Mouse (Mus musculus): ENCODE measurements around the gene Lgals2. TPM values are rescaled to one million over a fixed set of nuclear protein-coding genes. Genes with fewer than 3 reads are reported as not detected.

The Lgals2 gene
- polyA plus RNA-seq (2015; fragmentation: Nextera tagmentation; extraction: Ambion mirVana) = not detected in 2 replicates

DNA sequence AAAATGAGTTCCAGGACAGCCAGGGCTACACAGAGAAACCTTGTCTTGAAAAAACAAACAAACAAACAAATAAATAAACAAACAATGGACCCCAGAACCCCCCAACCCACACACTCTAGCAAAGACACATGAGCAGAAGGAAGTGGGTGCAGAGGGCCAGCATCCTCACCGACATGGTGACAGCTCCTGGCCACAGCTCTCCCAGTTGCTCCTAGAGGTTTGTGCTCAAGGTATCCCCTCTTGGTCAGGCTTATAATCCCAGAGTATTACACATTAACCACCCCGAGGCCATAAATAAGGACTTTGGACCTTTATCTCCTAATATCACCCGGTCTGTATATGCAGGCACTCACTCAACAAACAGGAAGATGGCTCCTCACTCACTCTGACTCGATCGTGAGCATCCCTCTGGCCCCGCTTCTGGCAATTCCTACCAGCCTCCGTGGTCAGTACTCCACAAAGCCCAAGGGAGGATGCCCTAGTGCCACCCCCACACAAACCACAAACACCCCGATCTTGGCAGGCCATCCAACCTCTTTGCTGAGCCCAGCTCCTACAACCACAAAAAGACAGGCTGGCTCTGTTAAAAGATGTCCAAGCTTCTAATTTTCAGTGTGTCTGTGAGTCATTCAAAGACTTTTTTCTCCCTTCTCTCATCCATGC lies at the start of gene Lgals2:
TSS of gene Lgals2 (minus strand) at position 227 of the 663 bp plus-strand sequence.
- Histone ChIP-seq H3K9ac (no peak within 1 kb of the TSS), H3K4me3 (no peak within 1 kb of the TSS), H3K27me3 (no peaks in the 10 kb centered on the region), H3K4me1 (replicated peaks) (peaks cover 4% of the 10 kb centered on the region; the same call in 1 of the 2 replicates), H3K36me3 (no peaks in the 10 kb centered on the region), H3K27ac (replicated peaks) (no peak within 1 kb of the TSS), H3K4me2 (no peak within 1 kb of the TSS), H3K9me3 (no peaks in the 10 kb centered on the region)
- 71% methylated on average over 8 of the region's 8 CpGs for WGBS
- no peak for ATAC-seq (ENCODE audit: low read depth)

GRCm38 (mm10) chr15:78903243-78903642 lies 47.9 kb upstream of the Lgals2 start:
- Histone ChIP-seq H3K4me2 (no peak overlapping the region), H3K27ac (replicated peaks) (no peak overlapping the region), H3K9me3 (no peaks in the 10 kb centered on the region), H3K27me3 (peaks cover 35% of the 10 kb centered on the region), H3K4me3 (no peak overlapping the region), H3K36me3 (no peaks in the 10 kb centered on the region), H3K4me1 (replicated peaks) (peaks cover 25% of the 10 kb centered on the region), H3K9ac (no peak overlapping the region)
- 15% methylated on average over 2 of the region's 2 CpGs for WGBS
- ATAC-seq (ENCODE audit: low read depth) = no peak

GRCm38 (mm10) chr15:78901422-78901789 lies 46.1 kb upstream of the Lgals2 start:
- Histone ChIP-seq H3K9ac (no peak overlapping the region), H3K27ac (replicated peaks) (no peak overlapping the region), H3K9me3 (no peaks in the 10 kb centered on the region), H3K4me1 (replicated peaks) (peaks cover 25% of the 10 kb centered on the region), H3K27me3 (peaks cover 35% of the 10 kb centered on the region), H3K4me3 (0 out of 2 replicates have a peak overlapping the region, but pooled peaks have one; percentile 51), H3K36me3 (no peaks in the 10 kb centered on the region), H3K4me2 (peak overlapping the region; percentile 90; the same call in 1 of the 2 replicates)
- no peak for ATAC-seq (ENCODE audit: low read depth)
- 33% methylated on average over 8 of the region's 8 CpGs for WGBS

DNA sequence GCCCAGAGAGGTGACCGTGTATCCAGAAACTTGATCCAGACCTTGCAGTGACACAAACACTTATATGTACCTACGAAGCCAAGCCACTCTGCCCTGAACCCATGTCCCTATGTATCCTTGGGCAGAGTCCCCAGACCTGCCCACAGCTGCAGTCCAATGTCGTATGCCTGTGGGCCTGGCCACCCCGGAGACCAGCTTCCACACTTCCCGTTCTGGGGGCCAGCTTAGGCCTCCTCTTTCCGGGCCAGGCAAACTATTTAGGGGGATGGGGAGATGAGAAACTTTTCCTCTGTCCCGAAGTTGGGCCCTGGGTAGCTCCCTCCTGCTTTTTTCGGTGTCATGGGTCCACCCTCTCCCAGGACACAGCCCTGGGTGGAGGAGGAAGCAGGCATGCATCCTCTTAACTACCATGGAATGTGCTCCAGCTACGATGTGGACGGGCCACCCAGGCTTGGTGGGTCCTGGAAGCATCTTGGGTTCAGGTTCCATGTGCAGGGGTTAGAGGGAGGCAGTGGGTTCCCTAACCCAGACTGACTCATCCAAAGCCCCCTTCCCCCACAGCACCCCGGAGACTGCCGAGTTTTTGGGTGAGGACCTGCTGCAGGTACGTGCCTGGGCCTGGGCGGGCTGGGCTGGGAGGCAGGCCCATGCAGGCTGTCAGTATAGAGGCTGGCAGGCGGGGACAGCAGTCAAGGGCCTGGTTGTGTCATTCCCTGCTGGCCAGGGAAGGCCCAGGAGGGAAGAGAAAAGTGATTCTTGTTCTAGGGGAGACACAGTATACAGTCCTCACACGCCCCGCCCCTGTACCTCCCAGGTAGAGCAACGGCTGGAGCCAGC lies 45.5 kb upstream of the Lgals2 start:
- peak overlapping the region; percentile 51 for H3K4me3 ChIP-seq
- H3K27ac ChIP-seq (replicated peaks) = no peak overlapping the region
- H3K9ac ChIP-seq = peak overlapping the region; percentile 73
- no peaks in the 10 kb centered on the region for H3K9me3 ChIP-seq
- peak overlapping the region; percentile 90 for H3K4me2 ChIP-seq
- WGBS = 22% methylated on average over 18 of the region's 18 CpGs
- H3K27me3 ChIP-seq = peaks cover 35% of the 10 kb centered on the region
- H3K4me1 ChIP-seq (replicated peaks) = peaks cover 30% of the 10 kb centered on the region
- no peak for ATAC-seq (ENCODE audit: low read depth)
- no peaks in the 10 kb centered on the region for H3K36me3 ChIP-seq

GRCm38 (mm10) chr15:78899740-78900584 lies 44.6 kb upstream of the Lgals2 start, which contains the start of gene Sh3bp1:
Sh3bp1 (plus strand) TSS chr15:78899768.
- peaks cover 32% of the 10 kb centered on the region for H3K4me1 ChIP-seq (replicated peaks)
- peak within 1 kb of the TSS; percentile 73 for H3K9ac ChIP-seq
- no peak within 1 kb of the TSS for H3K27ac ChIP-seq (replicated peaks)
- no peaks in the 10 kb centered on the region for H3K9me3 ChIP-seq
- H3K27me3 ChIP-seq = peaks cover 35% of the 10 kb centered on the region
- H3K4me3 ChIP-seq = peak within 1 kb of the TSS; percentile 51
- H3K36me3 ChIP-seq = peaks cover 2% of the 10 kb centered on the region; the same call in 1 of the 2 replicates
- WGBS = 2% methylated on average over 45 of the region's 47 CpGs
- no peak for ATAC-seq (ENCODE audit: low read depth)
- peak within 1 kb of the TSS; percentile 90 for H3K4me2 ChIP-seq

- H3K36me3 ChIP-seq = peaks cover 5% of the 10 kb centered on the region; the same call in 1 of the 2 replicates
- 1% methylated on average over 20 of the region's 20 CpGs for WGBS
- H3K27me3 ChIP-seq = peaks cover 35% of the 10 kb centered on the region
- peak within 1 kb of the TSS; percentile 90 for H3K4me2 ChIP-seq
- peak within 1 kb of the TSS; percentile 51 for H3K4me3 ChIP-seq
- H3K4me1 ChIP-seq (replicated peaks) = peaks cover 32% of the 10 kb centered on the region
- H3K9ac ChIP-seq = peak within 1 kb of the TSS; percentile 73
- no peak within 1 kb of the TSS for H3K27ac ChIP-seq (replicated peaks)
- H3K9me3 ChIP-seq = no peaks in the 10 kb centered on the region
- ATAC-seq (ENCODE audit: low read depth) = no peak
These were observed 44.0 kb upstream of the Lgals2 start, which contains the start of gene Gm49510 for GRCm38 (mm10) chr15:78899409-78899739. Gm49510 (plus strand) TSS chr15:78899667.

GRCm38 (mm10) chr15:78898507-78899001 lies 43.2 kb upstream of the Lgals2 start:
- H3K4me3 ChIP-seq = no peak overlapping the region
- peaks cover 10% of the 10 kb centered on the region for H3K36me3 ChIP-seq
- 59% methylated on average over 6 of the region's 6 CpGs for WGBS
- no peak overlapping the region for H3K27ac ChIP-seq (replicated peaks)
- ATAC-seq (ENCODE audit: low read depth) = no peak
- H3K9me3 ChIP-seq = no peaks in the 10 kb centered on the region
- H3K27me3 ChIP-seq = peaks cover 35% of the 10 kb centered on the region
- 0 out of 2 replicates have a peak overlapping the region, but pooled peaks have one; percentile 73 for H3K9ac ChIP-seq
- H3K4me1 ChIP-seq (replicated peaks) = peaks cover 40% of the 10 kb centered on the region
- H3K4me2 ChIP-seq = 0 out of 2 replicates have a peak overlapping the region, but pooled peaks have one; percentile 90

DNA sequence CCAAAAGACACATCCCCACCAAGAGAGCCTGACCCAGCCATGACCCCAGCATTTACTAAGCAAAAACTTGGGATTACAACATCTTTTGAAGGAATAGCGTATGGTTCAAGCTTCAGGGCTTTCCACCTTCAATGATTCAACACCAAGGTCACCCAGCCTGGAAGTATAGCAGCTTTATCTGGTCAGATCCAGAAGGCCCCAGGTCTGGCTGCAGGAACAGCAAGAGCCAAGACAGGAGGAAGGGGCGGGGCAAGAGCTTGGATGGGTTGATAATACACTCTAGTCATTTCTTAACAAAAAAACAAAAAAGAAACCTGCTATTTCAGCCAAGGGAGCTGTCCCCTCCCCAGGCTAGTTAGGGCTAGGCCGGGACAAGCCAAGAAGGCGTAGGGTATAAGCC lies 42.2 kb upstream of the Lgals2 start:
- ATAC-seq (ENCODE audit: low read depth) = no peak
- 94% methylated on average over 4 of the region's 4 CpGs for WGBS
- Histone ChIP-seq H3K4me1 (replicated peaks) (peaks cover 46% of the 10 kb centered on the region), H3K9ac (no peak overlapping the region), H3K4me2 (no peak overlapping the region), H3K4me3 (no peak overlapping the region), H3K27ac (replicated peaks) (no peak overlapping the region), H3K9me3 (no peaks in the 10 kb centered on the region), H3K27me3 (peaks cover 35% of the 10 kb centered on the region), H3K36me3 (peaks cover 21% of the 10 kb centered on the region)

DNA sequence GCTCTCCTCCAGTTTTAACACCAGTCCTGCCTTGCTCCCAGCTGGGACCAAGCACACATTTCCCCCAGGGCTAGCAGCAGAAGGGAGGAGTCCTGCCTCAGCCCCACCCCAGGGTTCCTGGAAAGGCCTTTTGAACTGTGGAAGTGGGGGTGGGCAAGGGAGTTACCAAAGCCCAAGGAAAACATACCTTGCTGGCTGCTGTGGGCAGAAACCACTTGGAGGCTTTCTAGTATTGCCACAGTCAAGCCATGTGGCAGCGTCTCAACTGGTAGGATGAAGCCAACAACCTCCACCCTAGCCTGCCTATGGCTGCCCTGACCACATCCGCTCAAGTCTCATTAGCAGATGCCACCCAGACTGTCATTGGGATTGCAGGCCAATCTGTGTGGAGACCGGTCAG lies 40.8 kb upstream of the Lgals2 start:
- WGBS = 85% methylated on average over 3 of the region's 3 CpGs
- H3K9ac ChIP-seq = no peak overlapping the region
- ATAC-seq (ENCODE audit: low read depth) = no peak
- H3K27ac ChIP-seq (replicated peaks) = no peak overlapping the region
- no peaks in the 10 kb centered on the region for H3K9me3 ChIP-seq
- peaks cover 34% of the 10 kb centered on the region for H3K36me3 ChIP-seq
- H3K4me3 ChIP-seq = no peak overlapping the region
- peaks cover 43% of the 10 kb centered on the region for H3K4me1 ChIP-seq (replicated peaks)
- peaks cover 29% of the 10 kb centered on the region for H3K27me3 ChIP-seq
- no peak overlapping the region for H3K4me2 ChIP-seq

DNA sequence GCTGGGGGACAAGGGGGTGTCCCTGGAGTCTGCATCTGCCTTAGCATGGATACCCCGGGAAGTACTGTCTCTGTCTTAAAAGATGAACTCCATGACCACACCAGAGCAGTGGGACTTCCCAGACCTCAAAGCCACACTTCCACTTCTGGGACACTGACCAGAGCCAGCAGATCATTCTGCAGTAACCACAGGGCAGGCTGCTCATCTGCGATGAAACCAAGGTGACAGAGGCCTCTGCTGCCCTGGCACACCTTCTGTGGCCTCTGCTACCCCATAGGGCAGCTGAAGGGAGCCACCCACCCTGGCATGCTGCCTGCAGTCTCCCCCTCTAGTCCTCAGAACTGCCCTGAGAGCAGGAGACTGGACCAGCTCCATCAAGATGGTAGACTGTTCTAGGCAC lies 40.4 kb upstream of the Lgals2 start:
- H3K27me3 ChIP-seq = peaks cover 25% of the 10 kb centered on the region
- H3K4me1 ChIP-seq (replicated peaks) = peaks cover 39% of the 10 kb centered on the region
- no peak overlapping the region for H3K27ac ChIP-seq (replicated peaks)
- no peak overlapping the region for H3K4me2 ChIP-seq
- H3K36me3 ChIP-seq = peaks cover 39% of the 10 kb centered on the region
- H3K9ac ChIP-seq = no peak overlapping the region
- WGBS = 80% methylated on average over 2 of the region's 2 CpGs
- no peak overlapping the region for H3K4me3 ChIP-seq
- no peak for ATAC-seq (ENCODE audit: low read depth)
- H3K9me3 ChIP-seq = no peaks in the 10 kb centered on the region

DNA sequence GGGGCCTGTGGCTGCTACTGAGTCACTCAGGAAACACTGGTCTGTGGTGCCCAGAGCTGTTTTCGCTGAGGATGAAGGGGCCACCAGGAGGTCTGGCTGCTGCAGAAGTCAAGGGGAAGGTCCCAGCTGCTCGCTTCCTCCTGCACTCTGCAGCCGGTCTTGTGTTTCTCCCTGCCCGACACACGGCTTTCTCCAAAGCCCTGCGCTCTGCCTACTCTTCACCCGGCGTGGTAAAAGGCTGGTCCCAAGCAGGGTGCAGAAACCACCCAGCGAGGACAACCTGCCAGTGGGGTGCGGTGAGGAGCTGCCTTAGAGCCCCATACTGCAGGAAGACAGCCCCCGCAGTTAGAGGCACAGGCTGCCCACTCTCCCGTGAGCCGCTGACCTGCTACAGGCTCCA lies 39.4 kb upstream of the Lgals2 start:
- H3K9ac ChIP-seq = no peak overlapping the region
- peaks cover 28% of the 10 kb centered on the region for H3K4me1 ChIP-seq (replicated peaks)
- peaks cover 48% of the 10 kb centered on the region for H3K36me3 ChIP-seq
- peaks cover 15% of the 10 kb centered on the region for H3K27me3 ChIP-seq
- ATAC-seq (ENCODE audit: low read depth) = no peak
- no peaks in the 10 kb centered on the region for H3K9me3 ChIP-seq
- H3K4me3 ChIP-seq = no peak overlapping the region
- no peak overlapping the region; the same call in 1 of the 2 replicates for H3K27ac ChIP-seq (replicated peaks)
- H3K4me2 ChIP-seq = no peak overlapping the region
- WGBS = 72% methylated on average over 13 of the region's 13 CpGs

Data from neural tube, embryonic 13.5 days (tissue).